Mouse (Mus musculus) lung, adult 2 months (tissue): ENCODE measurements around the gene 3110082I17Rik.

ENCODE experiments used
- CTCF ChIP-seq: fragments of 200-500 bp; IDR thresholded peaks from 2 replicates; pipeline ENCODE4 v1.5.1; 2011; ENCODE audit warnings: mild to moderate bottlenecking, low read length, control low read depth; ENCODE audit not compliant: insufficient read depth
- POLR2A ChIP-seq: fragments of 200-500 bp; IDR thresholded peaks from 2 replicates; pipeline ENCODE4 v1.6.1; 2011; ENCODE audit warnings: low read depth, mild to moderate bottlenecking, control low read depth, low read length, borderline replicate concordance; ENCODE audit errors: extremely low read depth

DNA sequence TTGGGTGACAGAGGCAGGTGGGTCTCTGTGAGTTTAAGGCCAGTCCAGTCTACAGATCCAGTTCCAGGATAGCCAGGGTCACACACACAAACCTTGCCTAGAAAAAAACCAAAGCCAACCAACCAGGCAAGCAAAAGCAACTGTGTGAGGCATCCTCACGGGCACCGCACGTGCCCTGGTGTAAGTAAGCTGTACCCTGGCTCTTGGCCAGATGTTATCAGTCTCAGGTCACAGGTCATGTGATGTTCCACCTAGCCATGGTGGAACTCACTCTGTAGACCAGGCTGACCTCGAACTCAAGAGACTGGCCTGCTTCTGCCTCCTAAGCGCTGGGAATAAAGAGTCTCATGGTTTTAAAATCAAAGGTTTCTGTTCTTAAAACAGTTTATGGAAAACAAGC, 101.1 kb downstream of the 3110082I17Rik start:
- no peak for TF ChIP-seq CTCF
- TF ChIP-seq POLR2A: no peak
